Mouse (Mus musculus): ENCODE data around the gene Sptssa. TPM values are rescaled to one million over a fixed set of nuclear protein-coding genes. Genes with fewer than 3 reads are reported as not detected.

The Sptssa gene
- polyA plus RNA-seq, 1 experiment from 2014 or later, result 186 TPM

GRCm38 (mm10) chr12:54605203-54605602 lies 51.2 kb downstream of the Sptssa start:
- Histone ChIP-seq H3K36me3 (no peaks in the 10 kb centered on the region), H3K9me3 (no peaks in the 10 kb centered on the region), H3K9ac (no peak overlapping the region), H3K4me3 (no peak overlapping the region), H3K27me3 (no peaks in the 10 kb centered on the region), H3K4me2 (no peak overlapping the region), H3K27ac (replicated peaks) (no peak overlapping the region), H3K4me1 (replicated peaks) (no peaks in the 10 kb centered on the region)
- WGBS, result 78% methylated on average over 3 of the region's 3 CpGs
- no peak for ATAC-seq (ENCODE audit: low FRiP score, low read depth)

- H3K4me2 ChIP-seq, result no peak overlapping the region
- H3K27ac ChIP-seq (replicated peaks), result no peak overlapping the region
- 87% methylated on average over 9 of the region's 9 CpGs for WGBS
- no peak overlapping the region for H3K4me3 ChIP-seq
- H3K36me3 ChIP-seq, result no peaks in the 10 kb centered on the region
- H3K4me1 ChIP-seq (replicated peaks), result no peaks in the 10 kb centered on the region
- H3K9ac ChIP-seq, result no peak overlapping the region
- no peak for ATAC-seq (ENCODE audit: low FRiP score, low read depth)
- no peaks in the 10 kb centered on the region for H3K9me3 ChIP-seq
- H3K27me3 ChIP-seq, result no peaks in the 10 kb centered on the region
Measured at GRCm38 (mm10) chr12:54603542-54604167, 52.7 kb downstream of the Sptssa start.

GRCm38 (mm10) chr12:54600482-54600881 lies 55.9 kb downstream of the Sptssa start:
- Histone ChIP-seq H3K4me2 (no peak overlapping the region), H3K9ac (no peak overlapping the region), H3K36me3 (no peaks in the 10 kb centered on the region), H3K4me3 (no peak overlapping the region), H3K27me3 (no peaks in the 10 kb centered on the region), H3K4me1 (replicated peaks) (no peaks in the 10 kb centered on the region), H3K27ac (replicated peaks) (no peak overlapping the region), H3K9me3 (no peaks in the 10 kb centered on the region)
- ATAC-seq (ENCODE audit: low FRiP score, low read depth), result no peak
- WGBS, result 89% methylated on average over 4 of the region's 4 CpGs

GRCm38 (mm10) chr12:54598358-54598757 lies 58.0 kb downstream of the Sptssa start:
- no peak for ATAC-seq (ENCODE audit: low FRiP score, low read depth)
- 93% methylated on average over 3 of the region's 3 CpGs for WGBS
- Histone ChIP-seq H3K36me3 (no peaks in the 10 kb centered on the region), H3K4me2 (no peak overlapping the region), H3K4me1 (replicated peaks) (no peaks in the 10 kb centered on the region), H3K27me3 (no peaks in the 10 kb centered on the region), H3K27ac (replicated peaks) (no peak overlapping the region), H3K4me3 (no peak overlapping the region), H3K9ac (no peak overlapping the region), H3K9me3 (no peaks in the 10 kb centered on the region)

- Histone ChIP-seq H3K4me3 (no peak overlapping the region), H3K36me3 (no peaks in the 10 kb centered on the region), H3K9ac (no peak overlapping the region), H3K9me3 (no peaks in the 10 kb centered on the region), H3K27ac (replicated peaks) (no peak overlapping the region), H3K4me2 (no peak overlapping the region), H3K27me3 (no peaks in the 10 kb centered on the region), H3K4me1 (replicated peaks) (no peaks in the 10 kb centered on the region)
- WGBS, result 88% methylated on average over 4 of the region's 4 CpGs
- no peak for ATAC-seq (ENCODE audit: low FRiP score, low read depth)
Measured at GRCm38 (mm10) chr12:54596715-54597114, 59.7 kb downstream of the Sptssa start.

MicroRNAs encoded within 50 kb of the gene (microRNA counts, 519-probe panel; counts per million panel counts)
- microRNA mmu-miR-1892, result not detected

Small RNA genes lying within 50 kb of the gene (microRNA-seq; reads per million reads assigned to microRNA genes)
- gene Mir1892, result not detected

Other genes with a start within 250 kb of the Sptssa start
- 73.0 and 75.9 TPM in 2 replicates for gene Eapp, start 39.3 kb upstream of the Sptssa start, polyA plus RNA-seq (2015; fragmentation: Nextera tagmentation; extraction: Ambion mirVana)
- 152 and 154 TPM in 2 replicates for gene Snx6, start 139.1 kb upstream of the Sptssa start, polyA plus RNA-seq (2015; fragmentation: Nextera tagmentation; extraction: Ambion mirVana)
- 298 and 300 TPM in 2 replicates for gene Cfl2, start 206.3 kb upstream of the Sptssa start, polyA plus RNA-seq (2015; fragmentation: Nextera tagmentation; extraction: Ambion mirVana)